Mouse (Mus musculus): ENCODE results near the gene Ppp5c.

DNA sequence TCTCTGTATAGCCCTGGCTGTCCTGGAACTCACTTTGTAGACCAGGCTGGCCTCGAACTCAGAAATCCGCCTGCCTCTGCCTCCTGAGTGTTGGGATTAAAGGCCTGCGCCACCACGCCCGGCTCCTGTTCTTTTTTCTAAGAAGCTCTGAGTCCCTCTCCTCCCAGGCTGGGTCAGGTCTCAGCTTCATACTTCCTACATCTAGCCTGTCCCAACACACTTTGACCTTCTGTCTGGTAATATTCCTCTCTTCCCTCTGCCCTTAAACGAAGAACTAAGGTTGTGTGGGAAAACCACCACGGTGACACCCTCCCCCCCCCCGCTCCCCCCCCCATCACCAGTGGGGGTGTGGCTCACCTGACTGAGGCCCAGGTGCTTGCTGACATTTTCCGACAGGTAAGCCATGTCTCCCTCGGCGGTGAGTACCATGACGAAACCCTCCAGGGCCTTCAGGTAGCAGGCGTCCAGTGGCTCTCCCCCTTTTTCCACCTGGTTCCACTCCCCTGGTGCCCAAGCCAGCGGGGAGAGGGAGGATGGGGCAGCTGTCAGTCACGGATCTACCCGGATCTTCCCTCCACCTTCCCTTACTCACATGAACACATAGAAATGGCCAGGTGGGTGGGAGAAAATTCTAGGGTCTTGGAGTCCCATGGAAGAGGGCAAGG lies 26.7 kb upstream of the Ppp5c start:
- TF ChIP-seq POLR2A (IDR thresholded peaks at IDR 0.05; ENCODE audit: insufficient read length, low read depth) (no peak), CEBPB (IDR thresholded peaks at IDR 0.05; ENCODE audit: insufficient read depth, poor library complexity, severe bottlenecking) (no peak), MYOD1 (IDR thresholded peaks at IDR 0.05; ENCODE audit: control insufficient read depth in 1 of 3, insufficient read length in 2 of 3, low read depth in 2 of 3) (no peak), TCF3 (IDR thresholded peaks at IDR 0.05; ENCODE audit: insufficient read length, low read depth) (no peak), POLR2AphosphoS2 (IDR thresholded peaks at IDR 0.05; ENCODE audit: insufficient read length, low read depth) (no peak), TCF12 (IDR thresholded peaks at IDR 0.05; ENCODE audit: insufficient read depth, poor library complexity, severe bottlenecking) (no peak), SRF (IDR thresholded peaks at IDR 0.05; ENCODE audit: control insufficient read depth, insufficient read length, low read depth) (no peak), USF1 (IDR thresholded peaks at IDR 0.05; ENCODE audit: low read depth) (no peak), E2F4 (IDR thresholded peaks at IDR 0.05; ENCODE audit: insufficient read depth) (no peak), MAX (IDR thresholded peaks at IDR 0.05; ENCODE audit: low read depth) (no peak), MYOG (IDR thresholded peaks at IDR 0.05; ENCODE audit: control insufficient read depth in 1 of 3, insufficient read depth in 1 of 3, insufficient read length in 2 of 3, low read depth in 2 of 3) (no peak)
